Mouse (Mus musculus): Measurements from ENCODE around the gene Spin1. TPM values are rescaled to one million over a fixed set of nuclear protein-coding genes. Genes with fewer than 3 reads are reported as not detected.
"Not testable (repeated sequence)": the region's sequence is repeated elsewhere in the genome, so short reads cannot be mapped to it uniquely, and the experiment has no call there.

Spin1 gene
- polyA plus RNA-seq, 1 experiment from 2014 or later, result 131 TPM

- not testable (repeated sequence) for H3K27me3 ChIP-seq; H3K4me3 ChIP-seq; H3K9me3 ChIP-seq; H3K9ac ChIP-seq; ATAC-seq (ENCODE audit: low FRiP score, low read depth); H3K4me1 ChIP-seq; H3K4me2 ChIP-seq (replicated peaks); H3K36me3 ChIP-seq; H3K27ac ChIP-seq
- WGBS, result 83% methylated on average over 1 of the region's 1 CpGs
These were observed 22.1 kb upstream of the Spin1 start for GRCm38 (mm10) chr13:51078586-51078985.

- Histone ChIP-seq H3K4me3 (no peak overlapping the region), H3K4me1 (no peaks in the 10 kb centered on the region), H3K9me3 (peaks cover 4% of the 10 kb centered on the region; the same call in 1 of the 2 replicates), H3K4me2 (replicated peaks) (no peak overlapping the region), H3K9ac (no peak overlapping the region), H3K27me3 (no peaks in the 10 kb centered on the region), H3K27ac (no peak overlapping the region), H3K36me3 (no peaks in the 10 kb centered on the region)
- WGBS, result 85% methylated on average over 2 of the region's 2 CpGs
- ATAC-seq (ENCODE audit: low FRiP score, low read depth), result no peak
These were observed 19.9 kb upstream of the Spin1 start for GRCm38 (mm10) chr13:51080801-51081200.

- no peak for ATAC-seq (ENCODE audit: low FRiP score, low read depth)
- Histone ChIP-seq H3K4me1 (no peaks in the 10 kb centered on the region), H3K27me3 (no peaks in the 10 kb centered on the region), H3K27ac (no peak overlapping the region), H3K9me3 (peaks cover 5% of the 10 kb centered on the region; the same call in 1 of the 2 replicates), H3K9ac (no peak overlapping the region), H3K4me3 (no peak overlapping the region), H3K36me3 (no peaks in the 10 kb centered on the region), H3K4me2 (replicated peaks) (no peak overlapping the region)
These were observed 16.4 kb upstream of the Spin1 start for GRCm38 (mm10) chr13:51084241-51084640.

- WGBS, result 96% methylated on average over 11 of the region's 11 CpGs
- Histone ChIP-seq H3K36me3 (no peaks in the 10 kb centered on the region), H3K4me1 (no peaks in the 10 kb centered on the region; the same call in 1 of the 2 replicates), H3K9me3 (peaks cover 5% of the 10 kb centered on the region; the same call in 1 of the 2 replicates), H3K4me3 (no peak overlapping the region), H3K4me2 (replicated peaks) (no peak overlapping the region), H3K27ac (no peak overlapping the region), H3K9ac (no peak overlapping the region), H3K27me3 (no peaks in the 10 kb centered on the region)
- ATAC-seq (ENCODE audit: low FRiP score, low read depth), result no peak
These were observed 14.7 kb upstream of the Spin1 start for GRCm38 (mm10) chr13:51085941-51086340.

DNA sequence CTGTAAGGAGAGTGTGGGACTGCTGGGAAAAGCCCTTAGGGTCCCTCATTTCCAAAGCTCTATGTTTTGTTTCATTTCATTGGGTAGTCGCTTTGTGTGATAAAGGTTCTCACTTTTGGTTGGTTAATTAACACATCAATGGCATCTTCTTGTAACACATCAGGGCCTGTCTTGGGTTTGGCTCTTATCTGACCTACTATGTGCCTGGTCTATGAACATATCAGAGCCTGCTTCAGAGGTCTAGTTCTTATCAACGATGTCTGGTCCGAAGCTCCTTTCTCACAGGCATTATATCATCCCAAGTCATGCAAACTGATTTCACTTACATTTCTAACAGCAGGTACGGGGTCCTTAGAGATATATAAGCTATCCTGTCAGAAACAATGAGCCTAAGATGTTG lies 13.4 kb upstream of the Spin1 start:
- Histone ChIP-seq H3K4me1 (no peaks in the 10 kb centered on the region; the same call in 1 of the 2 replicates), H3K27me3 (no peaks in the 10 kb centered on the region), H3K9me3 (peaks cover 5% of the 10 kb centered on the region; the same call in 1 of the 2 replicates), H3K9ac (no peak overlapping the region), H3K4me2 (replicated peaks) (no peak overlapping the region), H3K4me3 (no peak overlapping the region), H3K36me3 (no peaks in the 10 kb centered on the region), H3K27ac (no peak overlapping the region)
- 86% methylated on average over 4 of the region's 4 CpGs for WGBS
- ATAC-seq (ENCODE audit: low FRiP score, low read depth), result no peak

GRCm38 (mm10) chr13:51088207-51088606 lies 12.5 kb upstream of the Spin1 start:
- Histone ChIP-seq H3K4me1 (no peaks in the 10 kb centered on the region; the same call in 1 of the 2 replicates), H3K9ac (no peak overlapping the region), H3K36me3 (no peaks in the 10 kb centered on the region), H3K27ac (no peak overlapping the region), H3K27me3 (no peaks in the 10 kb centered on the region), H3K4me2 (replicated peaks) (no peak overlapping the region), H3K4me3 (no peak overlapping the region), H3K9me3 (peaks cover 5% of the 10 kb centered on the region; the same call in 1 of the 2 replicates)
- ATAC-seq (ENCODE audit: low FRiP score, low read depth), result no peak
- whole genome bisulfite sequencing, result 85% methylated on average over 4 of the region's 4 CpGs

DNA sequence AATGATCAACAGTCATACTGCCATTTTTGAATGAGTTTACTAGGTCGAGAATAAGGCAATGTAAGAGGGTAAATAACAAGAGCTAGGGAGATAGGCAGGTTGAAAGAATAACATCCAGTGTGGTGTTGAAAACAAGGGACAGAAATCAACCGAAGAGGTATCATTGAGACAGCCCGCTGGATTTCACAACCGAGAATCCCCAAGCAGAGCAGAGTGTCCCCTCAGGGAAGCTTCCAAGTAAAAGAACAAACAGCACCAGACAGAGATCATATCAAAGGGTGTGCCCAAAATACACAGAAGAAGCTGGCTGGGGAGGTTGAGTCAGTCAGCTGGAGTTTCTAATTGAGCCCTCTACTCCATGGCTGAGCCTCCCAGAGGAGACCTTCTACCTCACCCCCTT lies 11.6 kb upstream of the Spin1 start:
- Histone ChIP-seq H3K27me3 (no peaks in the 10 kb centered on the region), H3K4me3 (no peak overlapping the region), H3K9ac (no peak overlapping the region), H3K27ac (no peak overlapping the region), H3K9me3 (peaks cover 5% of the 10 kb centered on the region; the same call in 1 of the 2 replicates), H3K36me3 (no peaks in the 10 kb centered on the region), H3K4me2 (replicated peaks) (no peak overlapping the region), H3K4me1 (no peaks in the 10 kb centered on the region; the same call in 1 of the 2 replicates)
- 81% methylated on average over 4 of the region's 4 CpGs for WGBS
- ATAC-seq (ENCODE audit: low FRiP score, low read depth), result no peak

DNA sequence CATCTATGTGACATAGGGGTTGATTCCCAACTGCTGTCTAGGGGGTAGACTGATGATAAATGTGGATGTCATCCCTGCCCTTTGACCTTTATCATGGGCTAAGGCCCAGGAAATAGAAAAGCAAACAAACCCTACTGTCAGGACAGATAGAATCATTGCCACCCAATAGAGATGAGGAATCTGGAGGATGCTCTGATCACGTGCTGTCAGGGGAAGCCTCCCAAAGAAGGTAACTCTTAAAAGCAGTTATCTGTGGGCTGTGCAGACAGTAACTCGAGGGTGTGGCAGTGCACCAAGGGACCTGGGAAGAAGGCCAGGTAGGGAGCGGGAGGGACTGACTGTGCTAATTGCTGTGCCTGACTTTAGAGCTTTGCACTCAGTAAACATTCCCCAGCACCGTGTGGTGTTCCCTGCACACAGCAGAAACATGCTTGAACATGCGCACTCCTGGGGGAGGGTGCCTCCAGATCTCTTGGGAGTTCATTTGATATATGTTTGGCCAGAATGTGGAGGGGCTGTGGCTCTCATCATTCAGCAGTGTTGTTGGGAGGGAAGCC lies 10.5 kb upstream of the Spin1 start:
- no peak overlapping the region for H3K27ac ChIP-seq
- ATAC-seq (ENCODE audit: low FRiP score, low read depth), result no peak

GRCm38 (mm10) chr13:51093430-51093829 lies 7.2 kb upstream of the Spin1 start:
- Histone ChIP-seq H3K27ac (no peak overlapping the region), H3K36me3 (no peaks in the 10 kb centered on the region), H3K4me2 (replicated peaks) (no peak overlapping the region), H3K4me3 (no peak overlapping the region), H3K9ac (no peak overlapping the region), H3K4me1 (no peaks in the 10 kb centered on the region; the same call in 1 of the 2 replicates), H3K9me3 (no peaks in the 10 kb centered on the region), H3K27me3 (no peaks in the 10 kb centered on the region)
- 84% methylated on average over 5 of the region's 5 CpGs for WGBS
- ATAC-seq (ENCODE audit: low FRiP score, low read depth), result no peak

More for the DNA sequence above, 10.5 kb upstream of the Spin1 start:
- no peak overlapping the region for H3K4me3 ChIP-seq
- no peaks in the 10 kb centered on the region for H3K27me3 ChIP-seq
- peaks cover 5% of the 10 kb centered on the region; the same call in 1 of the 2 replicates for H3K9me3 ChIP-seq
- no peaks in the 10 kb centered on the region; the same call in 1 of the 2 replicates for H3K4me1 ChIP-seq
- no peak overlapping the region for H3K4me2 ChIP-seq (replicated peaks)
- no peaks in the 10 kb centered on the region for H3K36me3 ChIP-seq
- 61% methylated on average over 5 of the region's 5 CpGs for WGBS
- H3K9ac ChIP-seq, result no peak overlapping the region

GRCm38 (mm10) chr13:51094323-51095195 lies 6.1 kb upstream of the Spin1 start:
- H3K4me2 ChIP-seq (replicated peaks), result no peak overlapping the region
- H3K4me1 ChIP-seq, result peaks cover 11% of the 10 kb centered on the region
- H3K4me3 ChIP-seq, result no peak overlapping the region
- no peak overlapping the region for H3K27ac ChIP-seq
- whole genome bisulfite sequencing, result 71% methylated on average over 16 of the region's 16 CpGs
- H3K36me3 ChIP-seq, result no peaks in the 10 kb centered on the region
- H3K9me3 ChIP-seq, result no peaks in the 10 kb centered on the region
- no peak overlapping the region for H3K9ac ChIP-seq
- ATAC-seq (ENCODE audit: low FRiP score, low read depth), result no peak
- no peaks in the 10 kb centered on the region for H3K27me3 ChIP-seq

DNA sequence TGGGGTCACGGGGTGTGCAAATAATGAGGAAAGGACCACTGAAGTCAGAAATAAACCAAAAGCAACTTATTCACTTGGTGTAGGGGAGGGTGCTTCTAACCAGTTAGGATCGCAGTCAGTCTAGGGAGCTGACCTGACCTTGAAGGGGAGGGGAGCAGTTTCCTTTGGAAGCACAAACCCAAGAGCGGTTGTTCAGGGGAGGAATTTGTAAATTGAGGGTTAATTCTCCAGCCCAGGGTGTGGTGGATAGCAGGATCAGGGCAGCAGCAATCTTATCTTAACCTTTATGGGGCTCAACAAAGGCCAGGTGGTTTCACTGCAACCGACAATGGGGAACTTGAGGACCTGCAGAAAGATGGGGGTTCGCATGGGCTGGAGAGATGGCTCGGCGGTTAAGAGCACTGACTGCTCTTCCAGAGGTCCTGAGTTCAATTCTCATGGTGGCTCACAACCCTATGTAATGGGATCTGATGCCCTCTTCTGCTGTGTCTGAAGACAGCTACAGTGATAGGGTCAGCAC lies 5.4 kb upstream of the Spin1 start:
- no peak for ATAC-seq (ENCODE audit: low FRiP score, low read depth)
- no peaks in the 10 kb centered on the region for H3K36me3 ChIP-seq
- WGBS, result 85% methylated on average over 7 of the region's 7 CpGs

GRCm38 (mm10) chr13:51096644-51097043 lies 4.0 kb upstream of the Spin1 start:
- Histone ChIP-seq H3K27me3 (no peaks in the 10 kb centered on the region), H3K36me3 (no peaks in the 10 kb centered on the region), H3K27ac (no peak overlapping the region), H3K4me2 (replicated peaks) (no peak overlapping the region), H3K4me3 (no peak overlapping the region), H3K9me3 (no peaks in the 10 kb centered on the region), H3K9ac (no peak overlapping the region), H3K4me1 (peaks cover 12% of the 10 kb centered on the region)
- no peak for ATAC-seq (ENCODE audit: low FRiP score, low read depth)
- 87% methylated on average over 6 of the region's 6 CpGs for WGBS

More for the DNA sequence above, 5.4 kb upstream of the Spin1 start:
- Histone ChIP-seq H3K4me1 (peaks cover 12% of the 10 kb centered on the region), H3K9me3 (no peaks in the 10 kb centered on the region), H3K9ac (no peak overlapping the region), H3K4me2 (replicated peaks) (no peak overlapping the region), H3K27me3 (no peaks in the 10 kb centered on the region), H3K27ac (no peak overlapping the region), H3K4me3 (no peak overlapping the region)
